Mouse (Mus musculus) heart, adult 18-20 months (tissue): ENCODE results near the gene St14. TPM values are rescaled to one million over a fixed set of nuclear protein-coding genes. Genes with fewer than 3 reads are reported as not detected.
"Not testable (repeated sequence)": the region's sequence is repeated elsewhere in the genome, so short reads cannot be mapped to it uniquely, and the experiment has no call there.

Experiments
- DNase-seq, 2 experiments: peaks; one replicate each; pipeline ENCODE4 v3.0.0; 2021 to 2022; ENCODE audit warnings: mixed read lengths in 1 of 2
- total RNA-seq, 2 experiments: library from RNA; stranded (reverse); gene quantifications; 2 replicates each; pipeline ENCODE4 v1.2.3; 2021

St14 gene
- total RNA-seq, 2 experiments from 2014 or later = 0.32 to 0.49 TPM

DNA sequence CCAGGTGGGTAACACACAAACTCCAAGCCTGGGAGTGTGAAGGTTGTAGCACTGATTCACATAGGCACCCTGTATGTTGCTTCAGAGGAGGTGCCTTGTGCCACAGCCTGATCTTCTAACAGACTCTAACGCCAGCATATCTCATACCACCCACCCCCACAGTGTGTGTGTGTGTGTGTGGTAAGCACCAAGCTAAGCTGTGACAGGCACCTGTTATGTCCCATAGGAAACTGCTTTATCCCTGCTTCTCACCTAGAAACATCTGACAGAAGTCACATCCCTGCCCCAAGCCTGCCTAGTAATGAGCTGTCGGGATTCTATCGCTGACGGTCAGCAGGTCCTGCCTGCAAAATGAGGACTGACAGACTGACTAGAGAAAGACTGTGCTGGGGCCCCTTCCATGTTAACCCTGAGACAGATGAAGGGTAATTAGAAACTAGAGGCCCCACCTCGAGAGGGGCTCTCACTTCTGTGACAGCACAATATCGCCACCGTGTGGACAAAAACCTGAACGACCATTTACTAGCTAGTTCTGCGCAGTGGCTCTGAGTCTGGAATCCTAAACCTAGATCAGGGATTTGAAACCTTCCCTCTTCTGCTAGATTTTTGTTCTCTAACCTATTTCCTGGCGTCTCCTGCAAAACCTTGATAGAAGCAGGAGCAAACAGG, 45.4 kb downstream of the St14 start:
- DNase-seq = peak; percentile 27 to 80

DNA sequence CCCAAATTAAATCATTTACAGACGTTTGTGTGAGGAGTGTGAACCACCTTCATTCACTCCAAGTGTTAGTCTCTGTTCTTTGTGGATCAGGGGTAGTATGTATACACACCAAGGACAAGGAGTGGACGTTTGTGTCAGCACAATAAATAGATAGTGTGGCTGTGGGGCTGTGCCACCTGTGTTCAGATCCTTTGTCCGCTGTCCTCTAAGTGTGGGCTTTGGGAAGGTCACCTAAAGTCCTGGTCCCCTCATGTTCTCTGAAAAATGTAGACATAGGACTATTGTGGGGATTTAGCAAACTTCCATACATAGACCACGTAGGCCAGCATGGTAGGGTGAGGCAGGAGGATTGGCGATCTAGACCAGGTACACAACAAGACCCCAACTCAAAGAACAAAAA, 46.1 kb downstream of the St14 start:
- no peak for DNase-seq

DNA sequence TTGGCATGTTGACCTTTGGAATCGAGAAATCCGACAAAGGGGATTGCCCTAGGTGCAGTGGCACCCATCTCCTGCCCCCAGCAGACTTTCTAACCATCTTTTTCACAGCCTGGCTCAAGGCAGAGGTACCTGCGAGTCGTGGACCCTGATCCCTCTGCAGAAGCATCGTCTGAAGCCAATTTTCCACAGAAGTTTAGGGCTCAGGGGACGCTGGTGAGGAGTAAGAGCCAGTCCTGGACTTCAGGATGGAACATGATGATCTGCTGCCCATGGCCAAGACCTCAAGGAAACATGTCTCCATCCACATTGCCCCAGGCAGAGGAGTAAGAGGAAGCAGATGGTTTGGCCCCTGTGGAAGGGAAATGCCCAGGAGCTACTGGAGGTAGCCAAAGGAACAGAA, 48.9 kb downstream of the St14 start:
- DNase-seq = no peak

DNA sequence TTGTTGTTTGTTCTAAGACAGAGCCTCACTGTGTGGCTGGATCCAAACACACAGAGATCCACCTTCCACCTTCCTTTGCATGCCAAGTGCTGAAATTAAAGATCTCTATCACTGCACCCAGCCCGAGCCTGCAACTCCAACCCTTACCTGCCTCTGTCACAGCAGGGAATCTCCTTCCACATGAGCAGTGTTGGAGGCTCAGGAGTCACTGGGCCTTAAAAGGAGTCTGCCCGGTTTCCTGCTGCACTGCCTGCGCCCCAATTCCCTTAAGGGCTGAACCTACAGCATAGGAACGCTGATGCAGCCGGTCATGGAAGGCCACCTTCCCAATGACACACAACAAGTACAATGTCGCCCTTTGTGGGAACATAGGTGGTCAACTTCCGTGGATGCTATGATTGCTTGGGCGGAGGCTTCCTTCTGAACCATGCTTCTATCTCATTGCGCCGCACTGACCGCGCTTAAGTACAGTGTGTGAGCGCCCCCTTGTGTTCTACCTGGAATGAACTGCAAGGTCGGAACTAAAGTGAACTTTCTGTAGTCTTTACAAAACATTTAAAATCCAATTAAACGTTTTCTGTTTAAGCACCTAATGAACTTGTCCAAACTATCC, 49.5 kb downstream of the St14 start:
- peak; percentile 61 to 90 for DNase-seq

DNA sequence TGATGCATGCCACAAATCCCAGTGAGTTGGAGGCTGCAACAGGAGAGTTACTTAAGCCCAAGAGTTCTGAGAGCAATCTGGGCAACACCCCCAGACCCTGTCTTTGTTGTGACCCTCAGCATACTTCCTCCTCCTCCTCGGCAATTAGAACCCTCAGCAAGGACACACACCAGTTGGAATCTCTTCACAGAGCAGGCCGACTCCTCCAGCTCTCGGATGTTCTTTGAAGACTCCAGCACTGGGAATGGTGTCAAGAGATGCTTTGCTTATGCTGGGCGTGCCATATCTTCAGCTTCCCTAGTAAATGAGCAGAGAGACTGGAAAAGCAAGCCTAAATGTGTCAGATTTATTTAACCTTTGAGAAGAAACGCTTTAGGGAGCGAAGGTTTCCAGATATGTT, 50.9 kb downstream of the St14 start:
- DNase-seq = no peak

DNA sequence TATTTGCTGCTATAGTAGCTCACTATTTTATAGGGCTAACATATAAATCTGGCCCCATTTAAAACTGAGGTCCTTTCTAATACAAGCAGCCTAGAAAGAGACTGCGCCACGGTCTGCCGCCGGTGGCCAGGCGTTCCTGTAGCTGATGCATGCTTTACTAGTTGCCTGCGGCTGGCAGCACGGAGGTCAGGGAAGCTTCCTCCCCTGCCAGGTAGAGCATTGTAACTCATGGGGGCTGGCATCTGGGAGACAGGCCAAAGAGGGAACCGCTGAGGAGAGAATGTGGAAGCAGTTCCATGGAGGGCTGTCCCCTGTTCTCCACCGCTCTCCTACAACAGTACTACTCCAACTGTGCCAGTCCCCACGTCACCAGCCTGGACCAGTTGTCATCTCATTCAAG, 56.8 kb downstream of the St14 start:
- DNase-seq = no peak

DNA sequence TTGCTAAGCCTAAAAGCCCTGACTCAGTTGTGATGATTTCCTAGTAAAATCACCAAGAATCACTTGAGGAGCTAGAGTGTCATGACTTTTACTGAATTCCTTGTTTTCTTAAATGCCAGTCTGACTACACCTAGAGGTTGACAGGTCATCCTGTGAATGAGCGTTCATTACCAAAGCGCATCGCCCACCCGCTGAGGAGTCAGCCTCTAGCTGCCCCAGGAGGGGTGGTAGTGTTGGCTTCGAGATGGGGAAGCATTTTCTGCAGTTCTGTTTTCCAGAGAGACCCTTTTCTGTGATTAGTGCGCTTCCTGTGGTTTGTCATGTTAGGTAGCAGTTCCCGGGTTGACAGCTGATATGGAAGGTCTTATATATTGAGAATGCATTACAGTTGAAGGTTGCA, 57.9 kb downstream of the St14 start:
- DNase-seq = no peak

DNA sequence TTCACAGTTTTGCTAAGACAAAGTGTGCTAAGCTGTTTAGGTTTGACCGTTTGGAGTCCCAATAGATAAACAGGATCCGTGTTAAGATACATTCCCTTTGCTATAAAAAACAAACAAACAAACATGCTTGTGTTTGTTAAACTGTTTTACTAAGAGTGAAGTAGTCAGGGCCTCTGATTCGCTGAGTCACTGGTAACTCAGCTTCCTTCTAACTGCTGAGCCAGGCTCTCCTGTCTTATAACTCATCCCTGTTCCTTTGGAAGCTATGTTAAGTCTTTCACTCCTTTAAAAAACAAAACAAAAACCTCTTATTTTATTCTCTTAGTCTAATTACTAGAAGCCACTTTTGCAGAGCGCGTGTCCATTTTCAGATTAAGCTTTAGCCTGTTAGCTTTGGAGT, 59.4 kb downstream of the St14 start:
- DNase-seq = no peak

DNA sequence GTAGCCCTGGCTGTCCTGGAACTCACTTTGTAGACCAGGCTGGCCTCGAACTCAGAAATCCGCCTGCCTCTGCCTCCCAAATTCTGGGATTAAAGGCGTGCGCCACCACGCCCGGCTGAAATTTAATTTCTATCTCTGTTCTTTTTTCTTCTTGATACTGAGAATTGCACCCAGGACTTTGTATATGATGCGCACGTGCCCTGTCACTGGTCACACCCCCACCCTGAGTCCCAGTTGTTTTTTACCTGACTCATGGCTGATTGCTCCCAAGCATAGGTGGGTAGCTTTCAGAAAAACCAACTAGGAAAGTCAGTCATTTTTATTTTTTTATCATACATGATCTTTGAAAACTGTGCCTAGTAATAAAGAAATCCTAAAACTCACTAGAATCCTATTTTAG, 60.9 kb downstream of the St14 start:
- DNase-seq = no peak

DNA sequence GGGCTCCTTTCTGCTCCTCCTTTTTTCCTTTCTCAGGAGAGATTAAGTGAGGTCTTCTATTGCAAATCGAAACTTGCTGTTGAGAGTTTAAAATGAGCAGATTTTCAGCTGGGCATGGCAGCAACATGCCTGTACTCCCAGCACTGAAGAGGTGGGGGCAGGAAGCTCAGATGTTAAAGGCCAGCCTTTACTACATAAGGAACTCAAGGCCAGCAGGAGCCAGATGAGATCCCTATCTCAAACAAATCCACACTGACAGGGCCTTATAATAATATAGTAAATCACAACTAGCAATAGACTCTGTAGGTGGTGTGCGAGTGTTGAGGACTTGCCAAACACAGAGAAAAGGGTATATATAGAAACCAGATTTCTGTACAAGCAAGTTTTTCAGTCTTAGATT, 72.9 kb downstream of the St14 start:
- no peak for DNase-seq

DNA sequence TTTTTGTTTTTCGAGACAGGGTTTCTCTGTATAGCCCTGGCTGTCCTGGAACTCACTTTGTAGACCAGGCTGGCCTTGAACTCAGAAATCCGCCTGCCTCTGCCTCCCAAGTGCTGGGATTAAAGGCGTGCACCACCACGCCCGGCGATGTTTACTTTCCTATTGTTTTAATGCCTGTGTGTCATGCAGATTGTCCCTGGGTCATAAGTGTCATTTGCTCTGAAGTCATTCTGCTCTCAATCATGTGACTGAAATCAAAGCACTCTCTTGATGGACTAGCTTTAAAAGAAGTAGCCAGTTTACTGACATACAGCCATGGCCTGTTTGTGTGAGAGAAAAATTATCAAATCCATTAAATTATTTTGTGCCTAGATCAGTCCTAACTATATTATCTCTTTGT, 80.1 kb downstream of the St14 start:
- not testable (repeated sequence) for DNase-seq

DNA sequence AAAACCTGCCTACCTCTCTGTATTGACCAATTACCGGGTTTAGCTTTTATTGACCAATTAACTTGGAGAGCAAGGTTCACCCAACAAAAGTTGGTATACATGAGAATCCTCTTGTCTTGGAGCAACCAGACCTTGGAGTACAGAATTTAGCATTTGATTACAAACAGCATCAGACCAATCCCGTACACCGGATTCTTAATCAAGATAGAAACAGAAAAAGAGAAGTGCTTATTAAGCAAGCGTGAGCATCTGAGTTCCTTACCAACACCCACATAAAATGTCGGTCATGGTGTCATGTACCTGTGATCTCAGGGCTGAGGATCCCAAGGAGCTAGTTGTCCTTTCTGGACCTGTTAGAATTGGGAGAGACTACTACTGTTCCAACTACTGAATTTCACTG, 81.4 kb downstream of the St14 start:
- no peak for DNase-seq

Other genes with a start within 250 kb of the St14 start
- 1 to 10 TPM; 4.8 to 5.9 TPM for gene Adamts15, start 209.4 kb downstream of the St14 start, total RNA-seq
- gene Adamts8, start 189.3 kb downstream of the St14 start, total RNA-seq = 1 to 10 TPM; 2.1 to 2.8 TPM
- gene Zbtb44, start 101.2 kb downstream of the St14 start, total RNA-seq = 10 to 100 TPM; 30.3 to 35.5 TPM
- 100 to 1,000 TPM; 318 to 322 TPM for gene Aplp2, start 80.0 kb upstream of the St14 start, total RNA-seq
- gene Prdm10, start 148.7 kb upstream of the St14 start, total RNA-seq = 1 to 10 TPM; 4.2 to 5.0 TPM